Mouse (Mus musculus) liver, postnatal 0 days (tissue): ENCODE measurements at regions not wholly inside any gene's neighbourhood (a gene's known extent, or its start where the extent isn't known, plus 50 kb on each side); places are given as distances from the start of the nearest gene placed in this dataset.

ENCODE experiments used
- CTCF ChIP-seq: sonication (generic); IDR thresholded peaks from 2 replicates; pipeline ENCODE4 v1.5.1; 2016; ENCODE audit warnings: antibody characterized with exemption, low read depth
- EP300 ChIP-seq: IDR thresholded peaks from 2 replicates; pipeline ENCODE4 v1.6.1; 2016; ENCODE audit warnings: antibody characterized with exemption, low read depth, mild to moderate bottlenecking

- TF ChIP-seq CTCF: no peak
- TF ChIP-seq EP300: no peak
These were observed 315.8 kb downstream of the Adra2a start for GRCm38 (mm10) chr19:54359731-54360130.
